Mouse (Mus musculus) CD8-positive naive resting alpha-beta T cell, adult 2 months (primary cell): ENCODE results near the gene Alpk3.
"Not testable (repeated sequence)": the region's sequence is repeated elsewhere in the genome, so short reads cannot be mapped to it uniquely, and the experiment has no call there.

Experiments
- DNase-seq, 2 experiments: peaks; one replicate each; pipeline ENCODE4 v3.0.0; 2022; ENCODE audit warnings: low read depth in 2 of 2, low spot score in 2 of 2

The Alpk3 gene

DNA sequence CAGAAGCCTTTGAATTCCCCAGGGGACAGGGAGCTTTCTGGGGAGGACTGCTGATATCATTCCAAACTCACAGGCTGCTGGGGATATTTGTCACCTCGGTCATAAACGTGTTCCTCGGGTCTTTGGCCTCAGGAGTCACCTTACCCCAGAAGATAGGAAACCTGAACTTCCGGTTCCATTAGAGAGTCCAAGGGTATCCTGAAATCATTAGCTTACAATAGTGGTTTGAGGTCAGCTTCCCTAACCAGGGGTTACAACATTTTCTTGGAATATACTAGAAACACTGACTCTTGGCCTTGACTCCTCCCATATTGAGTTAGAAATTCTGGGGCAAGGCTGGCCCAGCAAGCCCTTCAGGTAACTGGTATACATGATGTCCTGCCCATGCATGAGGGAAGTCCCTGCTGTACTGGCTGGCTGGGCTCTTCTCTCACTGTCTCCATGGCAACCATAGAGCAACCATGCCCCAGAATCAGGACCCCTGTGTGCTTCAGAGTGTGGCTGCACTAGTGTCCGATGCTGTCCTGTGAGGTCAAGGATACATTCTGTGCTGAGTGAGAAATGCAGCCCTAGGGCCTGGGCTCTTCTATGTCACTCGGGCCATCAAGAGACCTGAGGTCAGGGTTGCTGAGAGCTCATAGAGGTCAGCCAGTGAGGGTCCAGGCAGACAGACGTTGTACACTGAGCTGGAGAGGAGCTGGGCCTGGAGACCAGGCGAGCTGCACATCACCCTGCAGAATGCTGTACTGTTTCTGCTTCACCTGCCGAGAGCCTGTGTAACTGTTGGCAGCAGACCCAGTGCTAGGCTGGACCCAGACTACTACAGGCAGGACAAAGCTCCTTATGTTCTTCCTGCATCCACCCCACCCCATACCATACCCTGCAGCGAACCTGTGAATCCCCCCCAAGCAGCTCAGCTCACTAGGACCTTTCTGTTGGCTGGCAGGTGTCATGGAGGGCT is 68.1 kb downstream of the Alpk3 start:
- no peak for DNase-seq

DNA sequence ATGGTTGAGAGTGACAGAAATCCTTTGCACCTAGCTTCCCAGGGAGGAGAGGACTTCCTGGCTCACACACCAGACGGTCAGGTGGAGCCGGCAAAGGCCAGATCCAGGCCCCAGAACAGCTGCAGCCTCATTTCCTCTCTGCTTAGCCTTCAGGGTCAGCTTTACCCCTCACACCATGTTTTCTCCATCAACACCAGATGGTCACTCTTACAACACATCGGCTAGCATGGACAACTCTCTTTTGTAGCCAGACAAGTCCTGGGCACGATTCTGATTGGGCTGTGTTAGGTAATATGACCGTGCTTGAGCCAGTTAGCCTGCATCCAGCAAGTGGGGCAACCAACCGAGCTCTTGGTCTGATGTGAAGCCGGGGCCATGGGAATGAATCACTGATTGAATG is 74.5 kb downstream of the Alpk3 start:
- no peak for DNase-seq

GRCm38 (mm10) chr7:81132851-81133279 is 75.5 kb downstream of the Alpk3 start:
- no peak for DNase-seq

DNA sequence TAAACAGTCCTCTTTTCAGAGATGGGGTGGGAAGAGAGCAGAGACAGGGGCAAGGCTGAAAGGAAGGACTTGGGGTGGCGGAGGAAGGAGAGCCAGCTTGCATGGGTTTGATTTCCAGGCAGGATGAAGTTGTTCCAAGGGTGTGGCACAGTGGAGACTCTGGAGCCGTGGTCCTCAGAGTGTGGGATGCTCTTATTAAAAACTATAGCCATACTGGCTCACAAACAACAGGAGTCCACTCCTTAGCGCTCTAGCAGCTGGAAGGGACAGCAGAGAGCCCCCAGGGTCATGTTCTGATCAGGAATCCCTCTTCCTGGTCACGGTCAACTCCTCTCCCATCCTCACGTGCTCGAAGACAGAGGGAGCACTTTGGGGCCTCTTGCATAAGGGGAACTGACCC is 76.0 kb downstream of the Alpk3 start:
- no peak for DNase-seq

DNA sequence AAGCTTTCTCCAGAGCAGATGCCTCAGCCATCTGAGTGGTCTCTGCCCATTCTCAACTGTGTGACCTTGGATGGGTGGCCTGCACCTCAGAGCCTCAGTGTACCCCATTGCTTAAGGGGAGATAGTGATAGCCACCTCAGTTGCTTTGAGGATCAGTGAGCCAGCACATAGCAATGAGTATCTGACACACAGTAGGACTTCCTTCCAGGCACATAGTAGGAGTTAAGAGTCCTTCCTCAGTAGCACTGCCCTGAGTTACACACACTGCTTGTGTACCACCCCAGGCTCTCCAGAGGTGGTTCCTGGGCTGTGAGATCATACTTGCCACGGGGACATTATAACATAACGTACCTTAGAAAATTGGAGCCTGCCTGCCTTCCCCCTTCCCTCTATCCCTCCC is 76.5 kb downstream of the Alpk3 start:
- no peak for DNase-seq

DNA sequence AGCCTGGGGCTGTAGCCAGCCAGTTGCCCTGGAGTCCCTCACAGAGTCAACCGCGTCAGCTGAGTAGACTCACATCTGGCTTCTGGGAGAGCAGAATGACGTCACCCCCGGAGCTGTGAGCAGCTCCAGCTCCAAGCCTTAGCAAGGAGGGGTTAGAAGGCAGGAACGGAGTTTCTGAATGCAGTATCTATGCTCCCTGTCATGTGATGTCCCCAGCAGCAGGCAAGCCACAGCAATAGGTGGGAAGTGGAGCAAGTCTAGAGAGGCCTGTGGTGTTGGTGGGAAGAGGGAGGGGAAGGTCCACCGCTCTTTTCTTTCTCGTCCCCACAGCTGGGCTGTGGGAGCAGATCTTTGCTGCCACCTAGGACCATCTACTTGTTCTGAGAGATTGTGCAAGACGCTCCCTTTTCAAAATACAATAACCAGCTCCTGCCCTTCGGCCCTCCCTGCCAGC is 77.2 kb downstream of the Alpk3 start:
- no peak for DNase-seq

DNA sequence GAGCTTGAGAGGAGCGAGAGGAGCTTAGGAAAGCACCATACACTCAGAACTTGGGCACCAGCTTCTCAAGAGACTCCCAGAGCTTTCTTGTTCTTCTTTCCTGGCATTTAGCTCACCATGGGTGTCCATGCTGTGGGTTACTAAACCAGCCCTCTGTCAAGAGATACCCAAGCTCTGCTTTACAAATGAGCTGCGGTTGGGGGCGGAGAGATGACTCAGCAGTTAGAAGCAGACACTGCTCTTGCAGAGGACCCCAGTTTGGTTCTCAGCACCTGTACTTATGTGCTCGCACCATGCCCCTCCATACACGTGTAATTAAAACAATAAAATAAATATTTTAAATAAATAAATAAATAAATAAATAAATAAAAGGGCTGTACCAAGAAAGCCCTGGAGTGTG is 79.9 kb downstream of the Alpk3 start:
- DNase-seq, result no peak

DNA sequence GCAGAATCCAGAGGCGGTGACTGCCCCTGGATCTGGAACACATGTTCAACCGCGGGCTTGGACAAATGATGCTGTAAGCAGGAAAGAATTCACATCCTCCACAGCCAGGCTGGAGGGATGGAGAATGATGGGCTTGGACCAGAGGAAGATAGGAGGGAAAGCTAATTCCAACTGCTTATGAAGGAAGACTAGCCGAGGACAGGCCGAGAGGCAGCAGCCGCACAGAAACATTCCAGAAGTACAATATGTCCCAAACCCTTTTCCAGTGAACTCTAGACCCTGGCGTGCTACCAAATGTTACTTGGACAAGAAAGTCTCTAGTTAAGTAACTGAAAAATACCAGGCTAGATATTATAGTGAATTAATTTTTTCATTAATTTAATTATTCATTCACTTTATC is 81.7 kb downstream of the Alpk3 start:
- no peak for DNase-seq

GRCm38 (mm10) chr7:81139671-81140404 is 82.4 kb downstream of the Alpk3 start:
- no peak for DNase-seq

DNA sequence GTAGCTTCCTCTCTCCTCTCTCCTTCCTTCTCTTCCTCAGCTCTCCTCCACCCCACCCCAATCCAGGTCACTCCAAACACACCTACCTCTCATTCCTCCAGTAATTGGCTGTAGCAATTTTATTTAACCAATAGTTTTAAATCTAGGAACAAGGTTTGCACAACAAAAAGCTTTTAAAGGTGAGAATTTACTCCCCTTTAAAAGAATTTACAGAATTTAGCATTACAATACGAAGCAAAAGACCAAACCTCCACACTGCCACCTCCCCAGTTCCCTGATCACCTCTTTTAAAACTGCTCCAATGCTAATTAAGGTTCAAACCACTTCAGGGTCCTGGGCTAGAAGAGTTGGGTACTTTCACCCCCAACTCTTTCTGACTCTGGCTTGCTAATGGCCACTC is 84.1 kb downstream of the Alpk3 start:
- DNase-seq, result no peak

DNA sequence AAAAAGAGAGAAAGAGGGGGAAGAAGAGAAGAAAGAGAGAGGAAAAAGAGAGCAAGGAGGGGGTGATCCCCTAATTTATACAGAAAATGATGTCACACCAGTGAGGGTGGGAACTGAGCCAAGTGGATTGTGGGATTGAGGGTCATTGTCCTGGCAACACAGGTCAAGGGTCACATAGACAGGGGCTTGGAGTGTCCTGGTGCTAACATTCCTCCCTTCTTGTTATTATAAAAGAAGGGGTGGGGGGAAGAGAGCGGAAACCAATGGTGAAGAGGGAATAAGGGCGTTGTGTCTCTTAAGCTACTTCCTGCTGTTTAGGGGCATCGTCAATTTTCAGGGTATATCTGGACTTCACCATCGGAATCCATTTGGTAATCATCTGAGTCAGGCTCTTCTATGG is 85.7 kb downstream of the Alpk3 start:
- DNase-seq, result not testable (repeated sequence)

DNA sequence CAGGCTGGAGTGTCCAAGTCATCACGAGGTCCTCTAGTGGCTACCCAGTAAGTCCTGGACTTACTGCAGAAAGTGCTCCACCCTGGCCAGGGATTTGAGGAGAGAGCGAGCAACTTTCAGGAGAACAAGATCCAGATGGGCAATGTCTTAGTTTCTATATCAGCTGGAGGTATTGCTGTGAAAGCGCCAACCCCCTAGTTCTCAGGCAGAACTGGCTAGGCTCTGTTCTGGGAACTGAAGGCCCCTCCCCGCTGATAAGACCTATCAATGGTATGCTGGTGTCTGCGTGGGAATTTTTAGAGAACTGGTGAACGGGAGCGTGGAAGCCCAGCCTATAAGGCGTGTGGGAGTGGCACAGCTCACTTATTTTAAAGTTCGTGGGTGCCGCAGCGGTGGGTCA is 92.4 kb downstream of the Alpk3 start:
- no peak for DNase-seq

DNA sequence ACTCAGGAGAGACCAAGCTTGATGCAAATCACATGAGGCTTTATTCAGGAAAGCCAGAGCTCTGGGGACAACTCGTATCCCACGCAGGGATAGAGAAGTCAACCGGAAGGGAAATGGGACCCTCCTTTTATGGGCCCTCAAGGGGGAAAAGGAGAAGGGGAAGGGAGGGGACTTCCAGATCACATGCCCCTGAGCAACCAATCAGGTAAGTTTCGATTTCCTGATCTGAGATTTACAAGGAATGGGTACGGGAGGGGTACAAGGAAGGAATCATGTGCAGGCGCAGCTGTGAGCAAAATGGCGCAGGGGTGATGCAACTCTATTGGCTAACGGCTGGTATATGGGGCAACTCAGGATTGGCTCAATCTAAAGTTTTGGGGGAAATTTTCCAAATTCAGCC is 93.8 kb downstream of the Alpk3 start:
- no peak for DNase-seq

GRCm38 (mm10) chr7:81152306-81152705 is 94.9 kb downstream of the Alpk3 start:
- DNase-seq, result no peak

GRCm38 (mm10) chr7:81152826-81153225 is 95.4 kb downstream of the Alpk3 start:
- DNase-seq, result no peak

GRCm38 (mm10) chr7:81153327-81153726 is 95.9 kb downstream of the Alpk3 start:
- no peak for DNase-seq

- DNase-seq, result not testable (repeated sequence)
Measured at GRCm38 (mm10) chr7:81154244-81154643, 96.8 kb downstream of the Alpk3 start.

GRCm38 (mm10) chr7:81154960-81155359 is 97.6 kb downstream of the Alpk3 start:
- peak; percentile 58 to 61 for DNase-seq
